Mouse (Mus musculus) liver, embryonic 14.5 days (tissue): ENCODE measurements around the gene Agrp. TPM values are rescaled to one million over a fixed set of nuclear protein-coding genes. Genes with fewer than 3 reads are reported as not detected.

Experiments
- ATAC-seq: fragments of 200-750 bp; cut with Nextera tagmentation; 2 replicates; pipeline ENCODE4 v1.8.0; 2017; ENCODE audit warnings: moderate number of reproducible peaks, mild to moderate bottlenecking, moderate library complexity; ENCODE audit not compliant: insufficient read depth
- DNase-seq, 3 experiments: peaks; one replicate each; pipeline ENCODE4 v3.0.0-alpha.2; 2012 to 2013; ENCODE audit warnings: low read depth in 3 of 3, low spot score in 3 of 3
- H3K27ac ChIP-seq: fragments of 300-500 bp; sonication (generic); 2 replicates; pipeline ENCODE4 v1.5.1; 2014; ENCODE audit warnings: moderate library complexity, mild to moderate bottlenecking, control low read depth, inconsistent platforms
- H3K27me3 ChIP-seq: fragments of 300-500 bp; sonication (generic); 2 replicates; pipeline ENCODE4 v1.6.1; 2014; ENCODE audit warnings: mild to moderate bottlenecking, low read length, moderate library complexity; ENCODE audit not compliant: control insufficient read depth, insufficient read depth
- H3K36me3 ChIP-seq: fragments of 300-500 bp; sonication (generic); replicated peaks from 2 replicates; pipeline ENCODE4 v1.6.1; 2014; ENCODE audit warnings: low read depth; ENCODE audit not compliant: control insufficient read depth, insufficient read depth
- H3K4me1 ChIP-seq, 2 experiments: fragments of 200-500 bp in 1 of 2; fragments of 300-500 bp in 1 of 2; sonication (generic) in 1 of 2; replicated peaks; 2 replicates each; pipeline ENCODE4 v1.6.1; 2012 to 2014; ENCODE audit warnings: antibody characterized with exemption in 1 of 2, inconsistent platforms in 1 of 2, low read length in 1 of 2; ENCODE audit not compliant: control insufficient read depth in 2 of 2, insufficient read depth in 2 of 2
- H3K4me2 ChIP-seq: fragments of 300-500 bp; sonication (generic); 2 replicates; pipeline ENCODE4 v1.6.1; 2014; ENCODE audit warnings: low read depth, mild to moderate bottlenecking, control low read depth, moderate library complexity
- H3K4me3 ChIP-seq, 2 experiments: fragments of 200-500 bp in 1 of 2; fragments of 300-500 bp in 1 of 2; sonication (generic) in 1 of 2; 2 replicates each; pipeline ENCODE4 v1.5.1; 2012 to 2014; ENCODE audit warnings: low read depth in 2 of 2, low read length in 2 of 2, mild to moderate bottlenecking in 2 of 2, control low read depth in 1 of 2, inconsistent platforms in 1 of 2, moderate library complexity in 1 of 2; ENCODE audit not compliant: insufficient read depth in 1 of 2
- H3K9ac ChIP-seq: fragments of 300-500 bp; sonication (generic); replicated peaks from 2 replicates; pipeline ENCODE4 v1.6.1; 2014; ENCODE audit warnings: mild to moderate bottlenecking, control low read depth, moderate library complexity
- H3K9me3 ChIP-seq: fragments of 300-500 bp; sonication (generic); 2 replicates; pipeline ENCODE4 v1.6.1; 2016; ENCODE audit warnings: low read length, mixed read lengths; ENCODE audit not compliant: control insufficient read depth
- CTCF ChIP-seq: IDR thresholded peaks from 2 replicates; pipeline ENCODE4 v1.5.1; 2016; ENCODE audit warnings: antibody characterized with exemption, low read depth, control low read depth
- EP300 ChIP-seq: IDR thresholded peaks from 2 replicates; pipeline ENCODE4 v1.6.1; 2016; ENCODE audit warnings: antibody characterized with exemption, low read depth
- WGBS: fragments of 180-500 bp; shearing (Covaris S2); extraction: QIAGEN DNeasy Blood & Tissue Kit; methylation state at CpG from one replicate; pipeline ENCODE4 v1.1.7; 2014; ENCODE audit not compliant: insufficient replicate concordance; 5-methylcytosine and 5-hydroxymethylcytosine counted together
- polyA plus RNA-seq, 2 experiments: library from polyadenylated mRNA; depleted of rRNA in 1 of 2; stranded (reverse) in 1 of 2; unstranded in 1 of 2; fragments of >200 nt; fragmentation: Nextera tagmentation in 1 of 2; extraction: Ambion mirVana in 1 of 2; gene quantifications; 2 replicates each; pipeline versions ENCODE4 v1.2.1 to v1.2.3; 2012 to 2014

The Agrp gene
- polyA plus RNA-seq, 2 experiments: 0.27 TPM; not detected in 1

- H3K4me1 ChIP-seq: peaks cover 21 to 22% of the 10 kb centered on the region in 2 experiments
These were observed 2.6 kb upstream of the Agrp start for GRCm38 (mm10) chr8:105639835-105640234.

DNA sequence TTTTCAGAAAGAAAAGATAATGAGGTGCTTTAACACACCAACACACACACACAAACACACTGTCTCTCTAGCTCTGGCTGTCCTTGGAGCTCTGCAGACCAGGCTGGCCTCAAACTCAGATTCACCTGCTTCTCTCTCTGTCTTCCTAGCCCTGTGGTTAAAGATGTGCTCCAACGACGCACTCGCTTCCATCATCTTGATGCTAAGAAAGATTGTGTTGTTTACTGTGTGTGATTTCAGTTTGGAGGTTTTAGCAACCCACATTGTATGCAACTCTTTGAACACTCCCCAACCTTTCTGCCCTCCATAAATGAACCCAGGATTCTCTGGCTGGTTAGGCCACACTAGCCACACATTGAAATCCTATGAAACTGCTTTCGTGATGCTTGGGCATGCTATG lies 1.3 kb upstream of the Agrp start:
- Histone ChIP-seq H3K36me3 (peaks cover 9% of the 10 kb centered on the region; the same call in 1 of the 2 replicates), H3K9ac (peak overlapping the region; percentile 100), H3K27me3 (no peaks in the 10 kb centered on the region), H3K27ac (no peak overlapping the region), H3K4me1 (peaks cover 21 to 22% of the 10 kb centered on the region in 2 experiments), H3K4me2 (peak overlapping the region; percentile 99), H3K4me3 (peak overlapping the region; percentile 79 to 100), H3K9me3 (no peaks in the 10 kb centered on the region)
- no peak for TF ChIP-seq EP300
- no peak for TF ChIP-seq CTCF
- 67% methylated on average over 4 of the region's 4 CpGs for WGBS
- DNase-seq (no peak), ATAC-seq (no peak)

More at GRCm38 (mm10) chr8:105639835-105640234, 2.6 kb upstream of the Agrp start:
- H3K36me3 ChIP-seq: peaks cover 19% of the 10 kb centered on the region
- ATAC-seq: no peak
- H3K9me3 ChIP-seq: no peaks in the 10 kb centered on the region
- WGBS: 45% methylated on average over 1 of the region's 1 CpGs
- DNase-seq: no peak
- no peak for TF ChIP-seq EP300
- no peak for TF ChIP-seq CTCF
- H3K9ac ChIP-seq: no peak overlapping the region
- no peak overlapping the region for H3K4me2 ChIP-seq
- H3K4me3 ChIP-seq: no peak overlapping the region
- H3K27ac ChIP-seq: no peak overlapping the region
- H3K27me3 ChIP-seq: no peaks in the 10 kb centered on the region

- Histone ChIP-seq H3K36me3 (peaks cover 9% of the 10 kb centered on the region; the same call in 1 of the 2 replicates), H3K9me3 (no peaks in the 10 kb centered on the region), H3K9ac (peak overlapping the region; percentile 100), H3K4me1 (peaks cover 21 to 22% of the 10 kb centered on the region in 2 experiments), H3K27ac (peak overlapping the region; percentile 99), H3K27me3 (no peaks in the 10 kb centered on the region), H3K4me3 (peak overlapping the region; percentile 79 to 100), H3K4me2 (peak overlapping the region; percentile 99)
- under 1% methylated on average over 11 of the region's 11 CpGs for WGBS
- ATAC-seq: no peak
- no peak for TF ChIP-seq EP300
- no peak for TF ChIP-seq CTCF
- peak in 1 of 3 experiments; percentile 47 for DNase-seq
These were observed 428 bp upstream of the Agrp start for GRCm38 (mm10) chr8:105637601-105638041.

DNA sequence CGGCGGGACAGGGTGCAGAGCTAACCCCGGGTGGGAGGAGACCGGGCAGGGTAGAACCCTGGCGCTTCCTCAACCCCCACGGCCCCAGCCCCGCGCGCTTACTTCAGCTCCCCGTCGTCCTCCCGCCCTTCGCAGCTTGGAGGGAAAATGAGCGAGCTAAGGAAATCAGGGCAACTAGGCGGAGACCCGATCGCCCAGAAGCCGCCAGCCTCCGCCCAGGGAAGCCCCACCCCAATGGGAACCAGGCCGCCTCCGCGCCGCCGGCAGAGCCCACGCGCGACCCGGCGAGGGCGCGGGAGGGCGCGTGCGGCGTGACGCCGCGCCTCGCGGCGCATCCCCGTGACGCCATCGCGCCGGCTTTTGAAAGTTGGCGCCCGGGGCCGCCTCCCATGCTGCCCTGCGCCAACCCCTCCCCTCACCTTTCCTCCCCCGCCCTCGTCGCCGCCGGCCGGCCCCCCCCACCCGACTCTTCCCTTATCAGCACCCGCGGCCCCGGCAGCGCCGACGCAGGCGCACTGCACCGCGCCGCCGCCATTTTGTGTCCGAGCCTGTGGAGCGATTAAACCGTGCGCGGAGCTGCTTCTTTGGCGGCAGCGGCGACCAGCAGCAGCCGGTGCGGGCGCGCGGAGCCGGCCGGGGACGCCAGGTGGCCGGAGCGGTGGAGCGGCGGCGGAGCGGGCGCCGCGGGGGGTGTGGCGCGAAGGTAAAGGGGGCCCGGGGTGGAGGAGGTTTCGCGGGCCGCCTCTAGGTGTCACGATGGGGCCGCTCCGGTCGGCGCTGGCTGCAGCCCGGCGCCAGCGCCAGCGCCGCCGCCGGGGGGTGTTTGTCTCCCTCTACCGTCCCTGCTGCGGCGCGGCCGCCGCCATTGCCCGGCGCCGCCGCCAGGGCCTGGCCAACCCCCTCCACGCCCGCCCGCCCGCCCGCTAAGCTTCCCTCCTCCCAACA lies 903 bp downstream of the Agrp start, which contains the start of gene Ctcf:
TSS of gene Ctcf (plus strand) at position 551 of the 945 bp plus-strand sequence.
- Histone ChIP-seq H3K27me3 (no peaks in the 10 kb centered on the region), H3K4me3 (peak within 1 kb of the TSS; percentile 79 to 100), H3K9ac (peak within 1 kb of the TSS; percentile 100), H3K9me3 (no peaks in the 10 kb centered on the region), H3K4me1 (peaks cover 21 to 22% of the 10 kb centered on the region in 2 experiments), H3K36me3 (peaks cover 9% of the 10 kb centered on the region; the same call in 1 of the 2 replicates), H3K4me2 (peak within 1 kb of the TSS; percentile 99), H3K27ac (peak within 1 kb of the TSS; percentile 99)
- ATAC-seq: peak; percentile 89
- under 1% methylated on average over 103 of the region's 126 CpGs for WGBS
- TF ChIP-seq CTCF (0 out of 2 replicates have a peak, but pooled peaks have one; percentile 1), EP300 (no peak)
- DNase-seq: peak; percentile 83 to 86 (median 85)

DNA sequence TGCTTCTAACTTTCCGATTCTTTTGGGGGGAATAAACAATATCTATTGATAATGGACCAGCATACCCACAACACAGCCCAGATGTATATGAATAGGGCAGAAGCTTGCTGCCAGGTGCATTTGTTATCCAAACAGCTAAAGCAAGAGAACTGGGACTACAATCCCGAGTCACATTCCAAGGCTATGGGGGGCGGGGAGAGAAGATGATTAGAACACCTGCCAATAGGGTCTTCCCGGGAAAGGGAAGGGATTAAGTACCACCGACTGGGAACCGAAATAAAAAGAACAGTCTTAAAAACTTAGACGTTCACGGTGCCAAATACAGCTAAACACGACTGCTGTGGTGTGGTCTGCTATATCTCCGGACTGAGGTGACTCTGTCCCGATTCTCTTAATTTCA lies 1.7 kb downstream of the Agrp start:
- Histone ChIP-seq H3K4me1 (peaks cover 21 to 22% of the 10 kb centered on the region in 2 experiments), H3K36me3 (peaks cover 9% of the 10 kb centered on the region; the same call in 1 of the 2 replicates), H3K4me2 (peak overlapping the region; percentile 99), H3K4me3 (peak overlapping the region; percentile 73 to 100), H3K27me3 (no peaks in the 10 kb centered on the region), H3K27ac (peak overlapping the region; percentile 38; the same call in 1 of the 2 replicates), H3K9ac (peak overlapping the region; percentile 77), H3K9me3 (no peaks in the 10 kb centered on the region)
- ATAC-seq: no peak
- WGBS: 6% methylated on average over 11 of the region's 11 CpGs
- no peak for TF ChIP-seq CTCF
- no peak for TF ChIP-seq EP300
- no peak for DNase-seq
